Mouse (Mus musculus): ENCODE results near the gene Actn4. TPM values are rescaled to one million over a fixed set of nuclear protein-coding genes. Genes with fewer than 3 reads are reported as not detected.
"Not testable (repeated sequence)": the region's sequence is repeated elsewhere in the genome, so short reads cannot be mapped to it uniquely, and the experiment has no call there.

The Actn4 gene
- polyA plus RNA-seq, 1 experiment from 2014 or later: 319 TPM

DNA sequence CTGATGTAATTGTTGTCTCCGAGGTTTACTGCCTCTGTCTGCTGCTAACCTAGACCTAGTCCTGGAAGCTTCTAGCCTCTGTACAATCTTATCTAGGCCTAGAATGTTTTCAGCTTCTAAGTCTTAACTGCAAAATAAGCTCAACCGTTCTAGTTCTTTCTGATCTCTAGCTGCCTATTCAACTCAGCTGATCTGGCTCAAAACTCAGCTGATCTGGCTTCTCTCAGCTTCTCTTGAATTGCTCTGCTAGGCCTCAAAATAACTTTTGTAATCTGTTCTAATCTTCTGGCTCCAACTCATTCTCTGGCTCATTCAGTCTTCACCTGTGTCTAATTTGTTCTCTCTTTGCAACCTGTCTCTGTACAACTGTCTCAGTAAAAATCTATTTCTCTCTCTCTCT lies 87.6 kb downstream of the Actn4 start:
- Histone ChIP-seq H3K4me1 (no peaks in the 10 kb centered on the region), H3K4me3 (replicated peaks) (no peak overlapping the region), H3K36me3 (no peaks in the 10 kb centered on the region), H3K9ac (no peak overlapping the region), H3K27ac (no peak overlapping the region), H3K27me3 (replicated peaks) (no peaks in the 10 kb centered on the region), H3K9me3 (no peaks in the 10 kb centered on the region), H3K4me2 (no peak overlapping the region)
- WGBS: 77% methylated on average over 2 of the region's 2 CpGs
- ATAC-seq (ENCODE audit: insufficient read depth, low FRiP score, low read depth): no peak

DNA sequence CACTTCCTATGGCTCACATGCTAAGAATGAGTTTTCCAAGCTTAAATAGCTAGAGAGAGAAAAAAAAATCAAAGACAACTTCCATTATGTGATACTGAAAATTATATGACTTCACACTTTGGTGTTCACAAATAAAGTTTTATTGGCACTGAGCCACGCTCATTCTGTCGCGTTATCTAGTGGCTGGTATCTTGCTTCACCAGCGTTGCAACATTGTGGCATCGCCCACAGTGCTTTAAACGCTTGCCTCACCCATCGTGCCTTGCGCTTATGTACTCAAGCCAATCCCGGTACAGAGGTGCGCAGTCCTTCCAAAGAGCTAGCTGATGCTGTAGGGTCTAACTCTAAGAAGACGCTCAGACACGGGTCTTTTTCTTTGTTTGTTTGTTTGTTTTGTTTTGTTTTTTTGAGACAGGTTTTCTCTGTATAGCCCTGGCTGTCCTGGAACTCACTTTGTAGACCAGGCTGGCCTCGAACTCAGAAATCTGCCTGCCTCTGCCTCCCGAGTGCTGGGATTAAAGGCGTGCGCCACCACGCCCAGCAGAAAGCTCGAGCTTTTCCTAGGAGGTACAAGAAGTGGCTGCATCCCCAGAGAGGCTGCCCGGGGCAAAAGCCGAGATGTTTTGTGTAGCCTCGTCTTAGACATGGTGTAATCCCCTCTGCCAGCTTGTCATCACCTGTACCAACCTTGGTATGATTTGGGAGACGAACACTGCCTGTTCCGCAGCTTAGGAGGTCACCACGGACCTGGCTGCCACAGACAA lies 91.1 kb downstream of the Actn4 start:
- no peaks in the 10 kb centered on the region for H3K27me3 ChIP-seq (replicated peaks)
- no peak overlapping the region for H3K27ac ChIP-seq
- H3K4me1 ChIP-seq: peaks cover 8% of the 10 kb centered on the region; the same call in 1 of the 2 replicates
- WGBS: 86% methylated on average over 24 of the region's 24 CpGs
- H3K4me2 ChIP-seq: no peak overlapping the region
- no peaks in the 10 kb centered on the region for H3K36me3 ChIP-seq
- no peak for ATAC-seq (ENCODE audit: insufficient read depth, low FRiP score, low read depth)
- no peak overlapping the region for H3K9ac ChIP-seq
- no peak overlapping the region for H3K4me3 ChIP-seq (replicated peaks)
- H3K9me3 ChIP-seq: no peaks in the 10 kb centered on the region

DNA sequence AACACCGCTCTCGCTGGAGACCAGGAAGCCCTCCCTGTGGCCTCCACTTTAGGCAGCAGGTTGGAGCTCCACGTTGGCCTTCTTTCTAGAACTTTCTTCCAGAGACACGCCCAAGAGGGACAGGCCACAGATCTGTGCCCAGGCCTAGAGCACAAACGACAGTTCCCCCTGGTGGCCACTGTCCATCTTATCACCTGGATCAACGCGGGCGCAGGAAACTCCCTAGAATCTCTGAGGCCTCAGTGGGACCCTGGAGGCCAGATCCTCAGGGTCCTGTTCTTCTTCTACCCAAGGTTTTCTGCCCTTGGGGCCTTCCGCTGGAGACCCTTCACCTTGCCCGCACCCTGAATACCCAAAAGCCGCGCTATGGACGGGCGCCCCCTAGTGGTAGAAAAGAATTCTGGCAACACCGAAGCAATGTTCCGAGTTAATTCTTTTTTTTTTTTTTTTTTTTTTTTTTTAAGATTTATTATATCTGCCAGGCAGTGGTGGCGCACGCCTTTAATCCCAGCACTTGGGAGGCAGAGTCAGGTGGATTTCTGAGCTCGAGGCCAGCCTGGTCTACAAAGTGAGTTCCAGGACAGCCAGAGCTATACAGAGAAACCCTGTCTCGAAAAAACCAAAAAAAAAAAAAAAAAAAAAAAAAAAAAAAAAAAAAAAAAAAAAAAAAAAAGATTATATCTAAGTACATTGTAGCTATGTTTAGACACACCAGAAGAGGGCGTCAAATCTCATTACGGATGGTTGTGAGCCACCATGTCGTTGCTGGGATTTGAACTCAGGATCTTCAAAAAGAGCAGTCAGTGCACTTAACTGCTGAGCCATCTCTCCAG lies 94.4 kb downstream of the Actn4 start:
- Histone ChIP-seq H3K4me3 (replicated peaks) (0 out of 2 replicates have a peak overlapping the region, but pooled peaks have one; percentile 18), H3K4me1 (peaks cover 20% of the 10 kb centered on the region), H3K4me2 (peak overlapping the region; percentile 49), H3K27ac (peak overlapping the region; percentile 31; the same call in 1 of the 2 replicates)
- 0 out of 2 replicates have a peak, but pooled peaks have one; percentile 20 for ATAC-seq (ENCODE audit: insufficient read depth, low FRiP score, low read depth)
- not testable (repeated sequence) for H3K9me3 ChIP-seq; H3K9ac ChIP-seq; H3K27me3 ChIP-seq (replicated peaks); H3K36me3 ChIP-seq
- 32% methylated on average over 23 of the region's 23 CpGs for WGBS

DNA sequence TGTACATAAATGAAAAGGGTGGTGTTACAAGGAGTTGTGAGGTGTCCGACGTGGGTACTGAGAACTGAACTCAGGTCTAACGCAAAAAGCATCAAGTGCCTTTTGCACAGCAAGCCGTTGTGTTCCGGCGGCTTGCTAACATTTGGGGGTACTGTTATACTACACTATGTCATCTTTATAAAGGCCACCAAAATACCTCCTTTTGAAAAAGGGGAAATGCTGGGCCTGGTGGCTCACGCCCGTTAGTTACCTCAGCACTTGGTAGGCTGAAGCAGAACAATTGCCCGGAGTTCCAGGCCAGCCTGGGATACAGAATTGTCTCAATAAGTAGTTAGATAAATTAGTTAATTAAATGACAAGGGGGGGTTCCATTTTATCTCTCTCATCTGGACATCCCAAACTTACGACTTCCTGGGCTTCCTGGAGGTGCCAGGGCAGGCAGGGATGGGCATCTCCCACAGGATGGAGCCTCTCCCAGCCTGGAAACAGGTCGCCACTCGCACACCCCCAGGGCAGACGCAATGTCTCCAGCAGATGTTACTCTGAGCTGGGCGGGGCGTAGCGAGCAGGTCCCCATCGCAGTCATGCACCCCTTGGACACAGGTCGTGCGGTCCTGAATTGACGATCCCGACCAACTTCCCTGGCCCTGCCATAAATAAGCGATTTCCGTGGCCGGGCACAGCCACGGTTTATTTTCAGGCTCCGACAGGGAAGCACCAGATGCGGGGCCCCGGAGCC lies 95.2 kb downstream of the Actn4 start:
- Histone ChIP-seq H3K9me3 (no peaks in the 10 kb centered on the region), H3K27me3 (replicated peaks) (no peaks in the 10 kb centered on the region), H3K4me3 (replicated peaks) (no peak overlapping the region), H3K4me1 (peaks cover 20% of the 10 kb centered on the region), H3K36me3 (no peaks in the 10 kb centered on the region), H3K9ac (no peak overlapping the region), H3K4me2 (no peak overlapping the region), H3K27ac (peak overlapping the region; percentile 31; the same call in 1 of the 2 replicates)
- no peak for ATAC-seq (ENCODE audit: insufficient read depth, low FRiP score, low read depth)
- 92% methylated on average over 28 of the region's 28 CpGs for WGBS

DNA sequence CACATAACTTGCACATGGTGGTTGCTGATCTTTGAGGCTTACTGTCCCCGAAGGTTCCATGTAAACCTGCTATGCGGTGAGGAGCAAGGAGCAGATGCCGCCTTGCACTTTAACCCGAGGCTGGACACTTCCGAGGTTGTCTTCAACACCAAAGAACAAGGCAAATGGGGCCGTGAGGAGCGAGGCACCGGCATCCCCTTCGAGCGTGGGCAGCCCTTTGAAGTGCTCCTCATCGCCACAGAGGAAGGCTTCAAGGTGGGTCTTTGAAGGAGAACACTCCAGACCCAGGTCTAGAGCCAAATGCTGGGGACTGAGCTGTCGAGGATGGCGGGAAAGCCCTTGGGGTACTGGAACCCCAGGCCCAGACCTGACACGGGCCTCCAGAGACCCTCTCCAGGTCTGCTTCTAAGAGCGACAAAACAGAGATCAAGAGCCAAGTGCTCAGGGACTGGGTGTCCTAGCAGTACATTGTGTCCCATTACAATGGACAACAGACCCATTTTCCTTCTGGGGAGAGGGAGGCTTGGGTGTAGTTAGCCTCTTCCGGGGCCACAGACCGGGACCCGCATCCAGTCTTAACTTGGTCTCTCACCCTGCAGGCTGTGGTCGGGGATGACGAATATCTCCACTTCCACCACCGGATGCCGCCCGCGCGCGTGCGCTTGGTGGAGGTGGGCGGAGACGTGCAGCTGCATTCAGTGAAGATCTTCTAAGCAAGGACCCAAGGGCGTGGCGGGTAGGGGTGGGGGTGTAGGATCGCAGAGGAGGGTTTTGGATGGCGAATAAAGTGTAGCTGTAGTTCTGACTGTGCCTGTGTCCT lies 96.4 kb downstream of the Actn4 start:
- Histone ChIP-seq H3K9me3 (no peaks in the 10 kb centered on the region), H3K27ac (peak overlapping the region; percentile 8; the same call in 1 of the 2 replicates), H3K9ac (no peak overlapping the region), H3K4me1 (peaks cover 20% of the 10 kb centered on the region), H3K4me2 (peak overlapping the region; percentile 50), H3K27me3 (replicated peaks) (no peaks in the 10 kb centered on the region), H3K36me3 (no peaks in the 10 kb centered on the region), H3K4me3 (replicated peaks) (peak overlapping the region; percentile 23)
- 35% methylated on average over 33 of the region's 33 CpGs for WGBS
- ATAC-seq (ENCODE audit: insufficient read depth, low FRiP score, low read depth): peak; percentile 69; the same call in 1 of the 2 replicates

DNA sequence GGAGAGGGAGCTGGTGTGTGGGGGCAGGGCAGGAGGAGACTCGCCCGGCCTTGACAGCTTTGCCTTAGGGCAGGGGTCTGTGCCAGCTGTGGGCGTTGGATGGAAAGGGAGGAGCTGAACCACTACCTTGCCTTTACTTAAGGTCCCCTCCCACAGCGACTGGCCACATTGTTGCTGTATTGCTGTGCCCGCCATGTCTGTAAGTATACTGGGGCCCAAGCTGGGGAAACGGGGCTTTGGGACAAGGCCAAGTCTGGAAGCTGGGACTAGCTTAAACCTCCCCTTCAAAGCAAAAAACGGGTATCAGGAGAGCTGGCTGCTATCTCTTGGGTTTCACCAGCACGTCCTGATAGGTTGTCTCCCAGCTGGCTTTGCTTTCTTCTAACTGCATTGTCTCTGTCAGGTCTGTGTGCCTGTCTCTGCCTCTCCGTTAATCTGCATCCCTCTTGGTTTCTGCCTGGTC lies 97.8 kb downstream of the Actn4 start:
- Histone ChIP-seq H3K4me2 (0 out of 2 replicates have a peak overlapping the region, but pooled peaks have one; percentile 10), H3K4me1 (peaks cover 20% of the 10 kb centered on the region), H3K9ac (no peak overlapping the region), H3K36me3 (no peaks in the 10 kb centered on the region), H3K27ac (0 out of 2 replicates have a peak overlapping the region, but pooled peaks have one; percentile 32), H3K9me3 (no peaks in the 10 kb centered on the region), H3K27me3 (replicated peaks) (no peaks in the 10 kb centered on the region), H3K4me3 (replicated peaks) (no peak overlapping the region)
- 37% methylated on average over 9 of the region's 9 CpGs for WGBS
- ATAC-seq (ENCODE audit: insufficient read depth, low FRiP score, low read depth): no peak

DNA sequence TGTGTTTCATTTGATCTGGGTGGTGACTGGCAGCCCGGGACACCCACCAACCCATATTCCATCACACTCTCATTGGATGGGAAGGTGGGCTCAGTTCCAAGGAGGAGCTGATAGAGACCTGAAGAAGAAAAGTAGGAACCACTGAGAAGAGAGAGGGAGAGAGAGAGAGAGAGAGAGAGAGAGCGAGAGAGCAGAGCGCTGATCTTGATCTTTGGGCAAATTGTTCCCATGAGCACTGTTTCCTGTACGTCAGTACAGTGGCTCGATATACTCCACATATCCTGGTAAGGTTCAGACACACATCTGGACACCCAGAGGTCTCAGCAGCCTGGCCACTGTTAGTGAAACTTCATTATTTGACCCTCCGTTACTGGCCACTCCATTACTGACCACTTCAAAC lies 98.6 kb downstream of the Actn4 start, which contains the start of gene Lgals7:
TSS of gene Lgals7 (plus strand) at position 314 of the 400 bp plus-strand sequence.
- H3K36me3 ChIP-seq: no peaks in the 10 kb centered on the region
- peak within 1 kb of the TSS; percentile 32; the same call in 1 of the 2 replicates for H3K27ac ChIP-seq
- 78% methylated on average over 6 of the region's 6 CpGs for WGBS
- H3K4me3 ChIP-seq (replicated peaks): no peak within 1 kb of the TSS
- no peaks in the 10 kb centered on the region for H3K27me3 ChIP-seq (replicated peaks)
- H3K9me3 ChIP-seq: no peaks in the 10 kb centered on the region
- 0 out of 2 replicates have a peak within 1 kb of the TSS, but pooled peaks have one; percentile 10 for H3K4me2 ChIP-seq
- no peak within 1 kb of the TSS for H3K9ac ChIP-seq
- H3K4me1 ChIP-seq: peaks cover 20% of the 10 kb centered on the region
- no peak for ATAC-seq (ENCODE audit: insufficient read depth, low FRiP score, low read depth)

DNA sequence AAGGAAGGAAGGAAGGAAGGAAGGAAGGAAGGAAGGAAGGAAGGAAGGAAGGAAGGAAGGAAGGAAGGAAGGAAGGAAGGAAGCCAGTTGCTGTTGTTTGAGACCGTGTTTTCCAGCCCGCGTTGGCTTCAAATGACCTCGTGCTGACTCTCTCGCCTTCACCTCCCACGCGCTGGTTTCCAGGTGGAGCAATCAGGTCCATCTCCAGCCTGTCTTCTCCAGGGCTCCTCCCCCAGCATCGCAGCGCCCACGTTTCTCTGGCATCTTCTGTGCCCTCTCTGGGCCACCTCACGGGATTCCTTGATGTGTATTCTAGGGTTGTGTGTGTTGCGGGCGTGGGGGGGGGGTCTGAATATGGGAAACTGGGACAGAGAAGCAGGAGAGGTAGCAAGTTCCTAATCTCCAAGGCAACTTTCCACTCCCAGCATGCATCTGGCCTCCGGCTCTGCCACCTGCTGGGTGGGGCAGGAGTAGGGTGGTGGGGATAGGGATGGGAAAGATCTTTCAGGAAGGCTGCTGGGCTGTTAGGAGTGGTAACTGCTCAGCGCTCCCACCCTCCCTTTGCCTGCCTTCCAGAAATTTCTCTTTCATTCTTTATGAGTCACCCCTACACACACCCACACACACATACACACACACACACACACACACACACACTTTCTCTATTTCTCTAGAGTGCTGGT lies 99.2 kb downstream of the Actn4 start:
- Histone ChIP-seq H3K4me1 (peaks cover 20% of the 10 kb centered on the region), H3K27ac (no peak overlapping the region), H3K27me3 (replicated peaks) (no peaks in the 10 kb centered on the region), H3K36me3 (no peaks in the 10 kb centered on the region), H3K4me3 (replicated peaks) (no peak overlapping the region), H3K9ac (no peak overlapping the region), H3K9me3 (no peaks in the 10 kb centered on the region), H3K4me2 (no peak overlapping the region)
- 69% methylated on average over 15 of the region's 15 CpGs for WGBS
- ATAC-seq (ENCODE audit: insufficient read depth, low FRiP score, low read depth): 0 out of 2 replicates have a peak, but pooled peaks have one; percentile 28

DNA sequence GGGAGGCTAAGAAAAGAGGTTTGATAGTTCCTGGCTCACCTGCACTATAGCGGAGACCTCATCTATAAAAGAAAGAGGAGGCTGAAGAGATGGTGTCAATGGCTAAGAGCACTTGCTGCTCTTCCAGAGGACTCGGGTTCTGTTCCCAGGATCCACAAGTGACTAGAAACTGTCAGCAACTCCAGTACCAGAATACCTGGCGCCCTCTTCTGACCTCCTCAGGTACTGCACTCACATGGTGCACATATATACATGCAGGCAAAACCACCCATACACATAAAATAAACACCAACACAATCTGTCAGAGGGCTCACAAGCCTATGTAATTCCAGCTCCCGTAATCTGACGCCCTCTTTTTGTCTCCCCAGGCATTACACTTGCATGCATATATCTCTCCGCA lies 101.2 kb downstream of the Actn4 start:
- Histone ChIP-seq H3K27ac (no peak overlapping the region), H3K27me3 (replicated peaks) (no peaks in the 10 kb centered on the region), H3K36me3 (no peaks in the 10 kb centered on the region), H3K9me3 (no peaks in the 10 kb centered on the region), H3K4me2 (no peak overlapping the region), H3K4me1 (peaks cover 12% of the 10 kb centered on the region), H3K9ac (no peak overlapping the region), H3K4me3 (replicated peaks) (no peak overlapping the region)
- ATAC-seq (ENCODE audit: insufficient read depth, low FRiP score, low read depth): no peak
- 85% methylated on average over 6 of the region's 6 CpGs for WGBS

DNA sequence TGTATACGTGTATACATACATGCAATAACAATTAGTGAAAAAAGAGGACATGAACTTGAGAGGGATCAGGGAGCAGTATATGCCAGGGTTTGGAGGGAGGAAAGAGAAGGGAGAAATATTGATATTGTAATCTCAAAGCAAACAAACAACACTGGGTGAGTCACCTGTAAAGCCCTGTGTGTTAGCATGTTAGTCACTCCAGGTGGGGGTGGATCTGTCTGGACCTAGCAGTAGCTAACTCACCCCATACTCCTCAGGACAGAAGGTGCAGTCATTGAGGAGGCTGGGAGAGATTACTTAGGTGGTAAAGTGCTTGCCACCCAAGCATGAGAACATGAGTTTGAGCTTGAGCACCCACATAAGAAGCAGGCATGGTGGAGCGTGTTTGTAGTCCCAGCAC lies 102.2 kb downstream of the Actn4 start:
- no peaks in the 10 kb centered on the region for H3K27me3 ChIP-seq (replicated peaks)
- H3K9ac ChIP-seq: no peak overlapping the region
- H3K27ac ChIP-seq: no peak overlapping the region
- no peak overlapping the region for H3K4me3 ChIP-seq (replicated peaks)
- 88% methylated on average over 2 of the region's 2 CpGs for WGBS
- H3K9me3 ChIP-seq: no peaks in the 10 kb centered on the region
- H3K4me2 ChIP-seq: no peak overlapping the region
- peaks cover 12% of the 10 kb centered on the region for H3K4me1 ChIP-seq
- no peaks in the 10 kb centered on the region for H3K36me3 ChIP-seq
- 0 out of 2 replicates have a peak, but pooled peaks have one; percentile 45 for ATAC-seq (ENCODE audit: insufficient read depth, low FRiP score, low read depth)

Data from stomach, embryonic 15.5 days (tissue).